Mouse (Mus musculus) left cerebral cortex, adult 8-10 months (tissue): ENCODE results near the gene Adamts15. TPM values are rescaled to one million over a fixed set of nuclear protein-coding genes. Genes with fewer than 3 reads are reported as not detected.

Source experiments
- DNase-seq, 2 experiments: peaks; one replicate each; pipeline ENCODE4 v3.0.0; 2022; ENCODE audit warnings: low spot score in 2 of 2
- total RNA-seq, 4 experiments: library from RNA; stranded (reverse); gene quantifications; 2 replicates each; pipeline ENCODE4 v1.2.4; 2022

Adamts15 gene
- total RNA-seq, 4 experiments from 2014 or later, result 4.2 to 5.0 (median 4.7) TPM

DNA sequence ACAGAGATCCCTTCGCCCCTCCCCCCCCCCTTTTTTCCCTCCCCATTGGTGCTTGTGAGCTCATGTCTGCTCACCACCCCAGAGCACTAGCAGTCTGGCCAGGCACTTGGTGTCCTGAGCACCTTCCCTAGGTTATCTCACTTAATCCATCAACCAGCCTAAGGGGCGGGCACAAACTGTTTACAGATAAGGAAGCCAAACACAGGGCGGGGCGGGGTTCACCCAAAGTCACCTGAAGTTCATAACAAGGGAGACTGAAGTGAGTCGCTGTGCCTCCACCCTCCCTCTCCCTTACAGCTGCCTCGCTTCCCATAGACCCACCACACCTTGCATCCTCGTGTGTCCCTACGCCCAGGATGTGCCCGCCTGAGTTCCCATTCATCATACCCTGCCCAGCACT lies 41.7 kb downstream of the Adamts15 start:
- DNase-seq, result no peak

- no peak for DNase-seq
Observed at GRCm38 (mm10) chr9:30879947-30880273, 42.3 kb downstream of the Adamts15 start.

DNA sequence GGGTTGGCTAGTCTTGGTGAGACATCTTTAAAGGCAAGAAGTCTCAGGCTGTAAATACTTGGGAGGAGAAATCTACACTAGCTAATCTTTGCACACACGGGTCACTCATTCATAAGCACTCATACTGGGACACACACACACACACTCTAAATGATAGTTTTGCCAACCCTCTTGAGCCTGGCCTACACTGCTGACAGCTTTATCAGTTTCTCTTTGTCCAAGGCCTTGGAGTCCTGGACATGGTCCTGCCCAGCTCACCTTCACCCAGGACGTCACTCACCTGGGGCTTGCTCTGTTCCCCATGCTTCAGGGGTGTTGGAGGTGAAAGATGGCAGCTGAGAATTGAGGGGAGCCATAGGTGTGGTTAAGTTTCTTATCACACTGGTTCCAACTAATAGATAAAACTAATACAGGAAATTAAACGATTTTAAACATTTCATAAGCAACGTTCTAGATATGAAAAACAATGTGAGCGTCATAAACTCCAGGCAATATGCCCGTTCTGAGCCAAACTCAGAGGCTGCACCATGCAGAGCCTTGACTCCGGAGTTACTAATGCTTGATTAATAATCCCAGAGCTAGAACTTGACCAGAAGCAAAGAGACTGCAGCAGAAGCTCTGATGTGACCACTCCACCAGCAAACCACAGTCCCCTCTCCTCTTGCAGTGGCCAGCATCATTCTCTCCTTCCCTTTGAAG lies 42.9 kb downstream of the Adamts15 start:
- DNase-seq, result no peak

DNA sequence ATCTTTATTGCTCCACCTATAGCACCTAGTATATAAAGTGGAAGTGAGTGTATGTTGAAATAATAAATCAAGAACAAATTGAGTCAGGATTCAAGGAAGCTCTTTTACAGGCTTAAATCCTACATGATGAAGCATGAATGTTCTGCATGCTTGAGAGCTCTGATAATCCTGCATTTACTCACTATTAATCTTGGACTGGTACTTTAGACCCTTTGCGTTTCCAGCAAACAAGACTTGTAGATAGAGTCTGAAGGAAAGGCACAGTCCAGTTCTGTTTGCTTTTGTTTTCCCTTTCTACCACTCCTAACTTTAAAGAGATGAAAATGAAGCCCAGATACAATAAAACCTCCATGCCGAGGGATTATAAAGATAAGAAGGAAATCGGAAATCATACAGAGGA lies 45.7 kb downstream of the Adamts15 start:
- DNase-seq, result no peak

GRCm38 (mm10) chr9:30855837-30856236 lies 66.4 kb downstream of the Adamts15 start:
- DNase-seq, result no peak

GRCm38 (mm10) chr9:30851841-30852240 lies 70.4 kb downstream of the Adamts15 start:
- no peak for DNase-seq

DNA sequence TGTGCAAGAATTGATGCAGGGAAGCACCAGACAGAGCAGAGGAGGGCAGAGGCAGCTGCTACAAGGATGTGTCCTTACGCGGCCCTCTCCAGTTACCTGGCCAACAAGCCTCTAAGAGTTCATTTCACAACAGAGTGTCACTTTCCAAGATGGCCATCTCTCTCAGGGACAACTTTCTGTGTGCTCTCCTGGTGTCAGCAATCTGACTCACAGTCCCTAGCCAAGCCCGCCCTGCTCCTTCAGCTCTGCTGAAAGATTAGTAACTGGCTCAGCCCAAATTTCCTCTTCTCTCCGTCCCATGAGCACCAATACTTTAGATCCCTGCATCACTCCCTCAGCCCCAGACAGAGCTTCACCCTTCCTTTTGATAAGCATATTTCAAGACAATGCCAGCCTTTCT lies 72.3 kb downstream of the Adamts15 start:
- DNase-seq, result no peak

GRCm38 (mm10) chr9:30849444-30849843 lies 72.8 kb downstream of the Adamts15 start:
- no peak for DNase-seq

Other genes starting within 250 kb of the Adamts15 start
- 1 to 10 TPM; 2.9 to 3.8 (median 3.0) TPM for gene Adamts8, start 20.1 kb upstream of the Adamts15 start, total RNA-seq
- 10 to 100 TPM; 35.5 to 49.7 (median 40.8) TPM for gene Zbtb44, start 108.2 kb upstream of the Adamts15 start, total RNA-seq
- gene St14, start 209.4 kb upstream of the Adamts15 start, total RNA-seq, result 1 to 10 TPM in 3 of 4 experiments, under 1 TPM in 1; 0.96 to 9.2 (median 4.0) TPM